Mouse (Mus musculus): ENCODE measurements around the gene Stat5b. TPM values are rescaled to one million over a fixed set of nuclear protein-coding genes. Genes with fewer than 3 reads are reported as not detected.
A peak's percentile ranks its signal among the peaks of the same experiment; 100 is the strongest.

The Stat5b gene
- polyA plus RNA-seq, 1 experiment from 2014 or later, result 17.9 TPM

DNA sequence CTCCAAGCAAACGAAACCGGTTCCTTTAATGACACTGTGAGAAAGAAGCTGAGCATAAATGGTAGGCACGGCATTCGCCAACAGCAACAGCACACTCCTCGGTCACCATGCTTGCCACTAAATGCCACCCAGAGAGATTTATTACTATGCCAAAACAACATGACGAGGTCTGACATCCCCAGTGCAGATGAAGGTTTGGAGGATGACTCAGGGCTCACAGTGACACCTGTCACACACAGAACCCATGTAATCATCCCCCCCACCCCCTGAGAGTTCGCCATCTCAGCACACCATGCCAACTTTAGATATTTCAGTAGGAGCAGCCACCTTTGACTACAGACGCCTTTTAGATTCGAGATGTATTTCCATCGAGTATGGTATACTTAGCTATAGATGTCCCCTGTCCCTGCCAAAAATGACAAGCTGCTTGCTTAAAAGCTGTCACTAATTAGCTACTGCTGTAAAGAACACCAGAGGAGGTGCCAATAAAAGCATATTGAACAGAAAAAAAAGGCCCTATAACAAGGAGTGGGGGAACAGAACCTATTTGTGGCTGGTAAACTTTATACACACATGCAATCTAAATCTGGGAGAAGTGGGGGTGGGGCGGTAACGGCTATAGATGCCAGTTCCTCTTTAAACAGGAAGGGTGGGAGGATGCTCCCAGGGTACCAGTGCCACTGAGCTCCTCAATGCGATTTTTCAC is 24.2 kb downstream of the Stat5b start:
- Histone ChIP-seq H3K4me1 (ENCODE audit: insufficient read depth, low read depth, low read length) (peaks cover 4% of the 10 kb centered on the region; the same call in 1 of the 2 replicates), H3K27me3 (replicated peaks; ENCODE audit: insufficient read depth, low read length) (no peaks in the 10 kb centered on the region), H3K9ac (replicated peaks; ENCODE audit: low read depth) (no peak overlapping the region), H3K4me2 (replicated peaks; ENCODE audit: low read depth, low read length) (no peak overlapping the region), H3K36me3 (ENCODE audit: insufficient read depth, low read length) (no peaks in the 10 kb centered on the region), H3K4me3 (ENCODE audit: low read depth, low read length) (no peak overlapping the region), H3K27ac (ENCODE audit: low read length) (no peak overlapping the region), H3K9me3 (ENCODE audit: low read length) (no peaks in the 10 kb centered on the region)
- no peak for TF ChIP-seq EP300 (IDR thresholded peaks at IDR 0.05)
- TF ChIP-seq CTCF (IDR thresholded peaks at IDR 0.05), result no peak
- 71% methylated on average over 13 of the region's 13 CpGs for WGBS
- no peak; the same call in 1 of the 2 replicates for ATAC-seq
- no peak for DNase-seq (ENCODE audit: low spot score)

DNA sequence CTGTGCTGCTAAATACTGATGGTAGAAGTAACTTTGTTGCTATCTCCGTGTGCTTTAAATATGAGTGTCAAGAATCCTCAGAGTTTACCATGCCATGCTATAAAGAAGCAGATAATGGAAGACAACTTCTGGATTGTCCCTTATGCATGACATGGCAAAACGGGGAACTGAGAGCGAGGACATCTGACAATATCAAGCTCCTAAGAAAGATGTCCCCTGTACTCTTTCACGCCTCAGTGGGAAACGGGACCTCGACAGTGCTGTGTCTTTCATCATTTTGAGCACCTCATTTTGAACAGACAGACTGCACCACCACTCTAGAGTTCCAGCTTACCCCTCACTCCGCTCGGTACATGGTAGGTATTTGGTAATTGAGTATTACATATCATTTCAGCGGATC is 25.1 kb downstream of the Stat5b start:
- ATAC-seq, result no peak
- Histone ChIP-seq H3K36me3 (ENCODE audit: insufficient read depth, low read length) (no peaks in the 10 kb centered on the region), H3K27ac (ENCODE audit: low read length) (no peak overlapping the region), H3K9ac (replicated peaks; ENCODE audit: low read depth) (no peak overlapping the region), H3K4me3 (ENCODE audit: low read depth, low read length) (no peak overlapping the region), H3K4me1 (ENCODE audit: insufficient read depth, low read depth, low read length) (peaks cover 4% of the 10 kb centered on the region; the same call in 1 of the 2 replicates), H3K27me3 (replicated peaks; ENCODE audit: insufficient read depth, low read length) (no peaks in the 10 kb centered on the region), H3K9me3 (ENCODE audit: low read length) (no peaks in the 10 kb centered on the region), H3K4me2 (replicated peaks; ENCODE audit: low read depth, low read length) (no peak overlapping the region)
- WGBS, result 76% methylated on average over 9 of the region's 9 CpGs
- DNase-seq (ENCODE audit: low spot score), result no peak
- no peak for TF ChIP-seq CTCF (IDR thresholded peaks at IDR 0.05)
- no peak for TF ChIP-seq EP300 (IDR thresholded peaks at IDR 0.05)

DNA sequence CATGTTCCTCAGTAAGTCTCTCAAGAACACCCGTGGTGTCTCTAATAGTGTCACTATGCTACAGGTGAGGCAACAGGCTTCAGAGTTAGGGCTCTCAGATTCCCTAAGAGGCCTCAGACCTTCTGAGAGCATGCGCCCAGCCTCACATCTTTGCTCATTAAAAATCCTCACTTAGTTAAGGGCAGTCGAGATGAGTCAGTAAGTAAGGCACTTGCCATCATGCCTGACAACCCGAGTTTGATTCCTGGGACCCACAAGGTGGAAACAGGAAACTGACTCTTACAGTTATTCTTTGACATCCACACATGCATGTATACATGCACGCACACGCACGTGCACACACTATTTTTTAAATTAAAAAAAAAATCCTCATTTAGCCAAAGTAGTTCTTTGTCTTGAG is 26.0 kb downstream of the Stat5b start:
- no peaks in the 10 kb centered on the region for H3K36me3 ChIP-seq (ENCODE audit: insufficient read depth, low read length)
- 72% methylated on average over 7 of the region's 7 CpGs for WGBS
- H3K27ac ChIP-seq (ENCODE audit: low read length), result no peak overlapping the region
- ATAC-seq, result no peak
- no peak overlapping the region for H3K4me3 ChIP-seq (ENCODE audit: low read depth, low read length)
- H3K27me3 ChIP-seq (replicated peaks; ENCODE audit: insufficient read depth, low read length), result no peaks in the 10 kb centered on the region
- TF ChIP-seq EP300 (IDR thresholded peaks at IDR 0.05) (no peak), CTCF (IDR thresholded peaks at IDR 0.05) (no peak)
- H3K9ac ChIP-seq (replicated peaks; ENCODE audit: low read depth), result no peak overlapping the region
- peaks cover 4% of the 10 kb centered on the region; the same call in 1 of the 2 replicates for H3K4me1 ChIP-seq (ENCODE audit: insufficient read depth, low read depth, low read length)
- DNase-seq (ENCODE audit: low spot score), result no peak
- no peaks in the 10 kb centered on the region for H3K9me3 ChIP-seq (ENCODE audit: low read length)
- no peak overlapping the region for H3K4me2 ChIP-seq (replicated peaks; ENCODE audit: low read depth, low read length)

DNA sequence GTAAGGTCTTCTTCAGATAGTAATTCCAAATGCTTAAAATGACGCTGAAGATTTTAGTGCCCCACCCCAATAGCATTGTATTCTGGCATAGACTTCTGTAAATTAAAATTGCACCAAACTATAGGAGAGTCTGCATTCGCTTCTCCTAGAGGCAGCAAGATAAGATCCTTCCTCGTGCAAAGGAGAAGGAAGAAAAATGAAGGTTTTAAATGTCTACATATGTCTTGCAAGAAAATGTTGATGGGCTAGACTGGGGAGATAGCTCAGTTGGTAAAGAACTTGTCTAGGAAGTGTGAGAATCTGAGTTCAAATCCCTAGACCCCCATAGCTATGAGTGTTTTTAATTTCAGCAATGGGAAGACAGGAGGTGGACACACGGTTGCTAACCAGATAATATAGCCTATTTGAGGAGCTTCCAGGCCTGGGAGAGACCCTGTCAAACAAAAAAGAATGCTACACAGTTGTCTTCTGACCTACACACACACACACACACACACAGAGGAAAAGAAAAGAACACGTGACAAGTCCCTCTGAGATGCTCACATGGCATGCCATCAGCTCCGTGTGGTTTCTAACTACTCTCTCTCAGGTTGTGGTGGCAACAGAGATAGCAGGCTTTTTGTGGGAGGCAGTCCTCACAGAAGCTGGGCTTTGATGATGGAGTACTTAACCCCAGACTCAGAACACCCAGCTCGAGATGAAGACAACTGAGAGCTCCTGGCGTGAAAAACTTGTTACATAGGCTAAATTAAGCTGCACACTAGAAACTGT is 26.8 kb downstream of the Stat5b start:
- DNase-seq (ENCODE audit: low spot score), result no peak
- H3K9me3 ChIP-seq (ENCODE audit: low read length), result no peaks in the 10 kb centered on the region
- TF ChIP-seq CTCF (IDR thresholded peaks at IDR 0.05) (no peak), EP300 (IDR thresholded peaks at IDR 0.05) (no peak)
- H3K27ac ChIP-seq (ENCODE audit: low read length), result no peak overlapping the region
- no peak overlapping the region for H3K4me3 ChIP-seq (ENCODE audit: low read depth, low read length)
- no peaks in the 10 kb centered on the region; the same call in 1 of the 2 replicates for H3K4me1 ChIP-seq (ENCODE audit: insufficient read depth, low read depth, low read length)
- H3K27me3 ChIP-seq (replicated peaks; ENCODE audit: insufficient read depth, low read length), result no peaks in the 10 kb centered on the region
- WGBS, result 66% methylated on average over 8 of the region's 8 CpGs
- no peaks in the 10 kb centered on the region for H3K36me3 ChIP-seq (ENCODE audit: insufficient read depth, low read length)
- ATAC-seq, result no peak
- H3K9ac ChIP-seq (replicated peaks; ENCODE audit: low read depth), result no peak overlapping the region
- no peak overlapping the region for H3K4me2 ChIP-seq (replicated peaks; ENCODE audit: low read depth, low read length)

DNA sequence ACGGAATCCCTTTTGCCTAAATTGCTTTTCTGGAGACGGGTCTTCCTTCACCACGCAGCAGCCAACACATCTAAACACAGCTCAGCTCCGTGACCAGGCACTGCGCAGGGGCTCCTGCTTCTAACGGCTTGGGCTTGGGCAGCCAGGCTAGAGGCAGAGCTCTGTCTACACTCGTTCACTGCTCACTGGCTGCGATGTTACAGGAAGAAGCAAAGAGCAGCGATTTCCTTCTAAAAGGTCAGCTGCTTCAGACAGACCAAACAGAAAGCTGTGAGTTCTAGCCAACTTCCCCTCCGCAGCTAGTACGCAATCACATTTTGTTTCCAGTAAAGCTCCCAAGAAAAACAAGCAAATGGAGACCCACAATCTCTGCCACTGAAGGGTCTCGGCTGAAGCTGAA is 28.2 kb downstream of the Stat5b start:
- ATAC-seq (peak; percentile 88), DNase-seq (ENCODE audit: low spot score) (peak; percentile 84)
- H3K9me3 ChIP-seq (ENCODE audit: low read length), result no peaks in the 10 kb centered on the region
- H3K9ac ChIP-seq (replicated peaks; ENCODE audit: low read depth), result no peak overlapping the region
- H3K27ac ChIP-seq (ENCODE audit: low read length), result peak overlapping the region; percentile 63; the same call in 1 of the 2 replicates
- peak overlapping the region; percentile 37; the same call in 1 of the 2 replicates for H3K4me2 ChIP-seq (replicated peaks; ENCODE audit: low read depth, low read length)
- no peaks in the 10 kb centered on the region for H3K27me3 ChIP-seq (replicated peaks; ENCODE audit: insufficient read depth, low read length)
- H3K4me3 ChIP-seq (ENCODE audit: low read depth, low read length), result peak overlapping the region; percentile 14
- no peak for TF ChIP-seq CTCF (IDR thresholded peaks at IDR 0.05)
- H3K36me3 ChIP-seq (ENCODE audit: insufficient read depth, low read length), result no peaks in the 10 kb centered on the region
- H3K4me1 ChIP-seq (ENCODE audit: insufficient read depth, low read depth, low read length), result no peaks in the 10 kb centered on the region; the same call in 1 of the 2 replicates
- WGBS, result 25% methylated on average over 12 of the region's 12 CpGs

DNA sequence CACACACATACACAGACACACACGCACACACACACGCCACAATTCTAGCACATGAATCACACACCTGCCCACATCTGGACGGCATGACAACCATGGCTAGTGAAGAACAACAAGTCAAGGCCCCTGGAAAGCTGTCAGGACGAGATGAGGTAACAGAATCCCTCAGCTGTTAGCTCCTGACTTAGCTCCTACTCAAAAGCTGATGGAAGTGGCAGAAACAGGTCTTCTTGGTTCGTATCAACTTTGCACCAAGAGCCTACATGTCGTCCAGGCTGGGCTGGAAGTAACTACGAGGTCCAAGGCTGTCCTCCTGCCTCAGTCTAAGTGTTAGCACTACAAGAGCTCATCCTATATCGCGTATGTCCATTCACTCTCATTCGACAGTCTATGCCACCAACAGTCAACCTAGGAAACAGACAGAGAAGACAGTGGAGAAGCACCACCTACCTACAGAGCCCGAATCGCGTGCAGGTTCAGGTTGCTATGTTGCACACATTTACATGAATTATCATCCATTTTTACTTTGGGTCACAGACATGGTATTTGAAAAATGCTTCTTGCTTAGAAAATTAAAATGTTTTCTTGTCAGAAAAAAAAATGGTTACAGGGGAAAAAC is 28.8 kb downstream of the Stat5b start:
- Histone ChIP-seq H3K36me3 (ENCODE audit: insufficient read depth, low read length) (no peaks in the 10 kb centered on the region), H3K9me3 (ENCODE audit: low read length) (no peaks in the 10 kb centered on the region), H3K9ac (replicated peaks; ENCODE audit: low read depth) (no peak overlapping the region), H3K27ac (ENCODE audit: low read length) (no peak overlapping the region), H3K4me1 (ENCODE audit: insufficient read depth, low read depth, low read length) (no peaks in the 10 kb centered on the region; the same call in 1 of the 2 replicates), H3K4me3 (ENCODE audit: low read depth, low read length) (no peak overlapping the region), H3K4me2 (replicated peaks; ENCODE audit: low read depth, low read length) (no peak overlapping the region; the same call in 1 of the 2 replicates), H3K27me3 (replicated peaks; ENCODE audit: insufficient read depth, low read length) (no peaks in the 10 kb centered on the region)
- DNase-seq (ENCODE audit: low spot score) (no peak), ATAC-seq (no peak)
- TF ChIP-seq EP300 (IDR thresholded peaks at IDR 0.05), result no peak
- no peak for TF ChIP-seq CTCF (IDR thresholded peaks at IDR 0.05)
- 86% methylated on average over 13 of the region's 13 CpGs for whole genome bisulfite sequencing
